Mouse (Mus musculus) hindbrain, embryonic 15.5 days (tissue): ENCODE data around the gene Dlgap3. TPM values are rescaled to one million over a fixed set of nuclear protein-coding genes. Genes with fewer than 3 reads are reported as not detected.

Experiments used
- ATAC-seq: fragments of 200-750 bp; cut with Nextera tagmentation; 2 replicates; pipeline ENCODE4 v1.8.0; 2017; ENCODE audit warnings: low read depth, moderate number of reproducible peaks, moderate TSS enrichment; ENCODE audit not compliant: low FRiP score
- H3K27ac ChIP-seq: fragments of 300-500 bp; sonication (generic); replicated peaks from 2 replicates; pipeline ENCODE4 v1.5.1; 2015; ENCODE audit warnings: mild to moderate bottlenecking, inconsistent platforms
- H3K27me3 ChIP-seq: fragments of 300-500 bp; sonication (generic); 2 replicates; pipeline ENCODE4 v1.6.1; 2015; ENCODE audit warnings: control low read depth, inconsistent platforms
- H3K36me3 ChIP-seq: fragments of 300-500 bp; sonication (generic); 2 replicates; pipeline ENCODE4 v1.6.1; 2015; ENCODE audit warnings: control low read depth, inconsistent platforms
- H3K4me1 ChIP-seq: fragments of 300-500 bp; sonication (generic); replicated peaks from 2 replicates; pipeline ENCODE4 v1.6.1; 2015; ENCODE audit warnings: control low read depth, inconsistent platforms
- H3K4me2 ChIP-seq: fragments of 300-500 bp; sonication (generic); 2 replicates; pipeline ENCODE4 v1.6.1; 2015; ENCODE audit warnings: moderate library complexity, mild to moderate bottlenecking, inconsistent platforms
- H3K4me3 ChIP-seq: fragments of 300-500 bp; sonication (generic); 2 replicates; pipeline ENCODE4 v1.5.1; 2015; ENCODE audit warnings: mild to moderate bottlenecking, inconsistent platforms
- H3K9ac ChIP-seq: fragments of 300-500 bp; sonication (generic); 2 replicates; pipeline ENCODE4 v1.6.1; 2015; ENCODE audit warnings: inconsistent platforms
- H3K9me3 ChIP-seq: fragments of 300-500 bp; sonication (generic); 2 replicates; pipeline ENCODE4 v1.6.1; 2016; ENCODE audit warnings: control low read depth, inconsistent platforms
- WGBS: fragments of 180-500 bp; shearing (Covaris S2); methylation state at CpG from one replicate; pipeline ENCODE4 v1.1.7; 2015; 5-methylcytosine and 5-hydroxymethylcytosine counted together
- polyA plus RNA-seq: library from polyadenylated mRNA; unstranded; fragments of >200 nt; fragmentation: Nextera tagmentation; extraction: Ambion mirVana; gene quantifications from 2 replicates; pipeline ENCODE4 v1.2.1, GENCODE M21; 2015

Gene Dlgap3
- polyA plus RNA-seq, 1 experiment from 2014 or later: 32.0 TPM

- Histone ChIP-seq H3K27ac (peak overlapping the region; percentile 86), H3K27me3 (no peaks in the 10 kb centered on the region), H3K36me3 (no peaks in the 10 kb centered on the region), H3K9me3 (no peaks in the 10 kb centered on the region), H3K4me3 (peak overlapping the region; percentile 83), H3K4me2 (peak overlapping the region; percentile 88), H3K4me1 (peaks cover 47% of the 10 kb centered on the region), H3K9ac (peak overlapping the region; percentile 94; the same call in 1 of the 2 replicates)
- ATAC-seq: peak; percentile 0; the same call in 1 of the 2 replicates
- WGBS: 11% methylated on average over 8 of the region's 8 CpGs
Observed at GRCm38 (mm10) chr4:127167731-127168130, 1.3 kb upstream of the Dlgap3 start.

- peak overlapping the region; percentile 83 for H3K4me3 ChIP-seq
- WGBS: under 1% methylated on average over 39 of the region's 39 CpGs
- H3K9ac ChIP-seq: peak overlapping the region; percentile 94
- ATAC-seq: peak; percentile 86
- H3K9me3 ChIP-seq: no peaks in the 10 kb centered on the region
- no peaks in the 10 kb centered on the region for H3K36me3 ChIP-seq
- H3K27ac ChIP-seq: peak overlapping the region; percentile 86
- no peaks in the 10 kb centered on the region for H3K27me3 ChIP-seq
- H3K4me2 ChIP-seq: peak overlapping the region; percentile 88
- H3K4me1 ChIP-seq: peaks cover 53% of the 10 kb centered on the region
Observed at GRCm38 (mm10) chr4:127168211-127168913, 642 bp upstream of the Dlgap3 start.

- Histone ChIP-seq H3K4me2 (peak overlapping the region; percentile 88), H3K4me1 (peaks cover 60% of the 10 kb centered on the region), H3K27ac (peak overlapping the region; percentile 86), H3K9ac (peak overlapping the region; percentile 94), H3K9me3 (no peaks in the 10 kb centered on the region), H3K4me3 (peak overlapping the region; percentile 83), H3K36me3 (no peaks in the 10 kb centered on the region), H3K27me3 (no peaks in the 10 kb centered on the region)
- WGBS: 3% methylated on average over 34 of the region's 51 CpGs
- ATAC-seq: peak; percentile 31
Observed at GRCm38 (mm10) chr4:127169346-127170221, 580 bp downstream of the Dlgap3 start.

- ATAC-seq: no peak
Observed at GRCm38 (mm10) chr4:127170866-127171265, 1.9 kb downstream of the Dlgap3 start.

GRCm38 (mm10) chr4:127171341-127171905 is 2.4 kb downstream of the Dlgap3 start:
- Histone ChIP-seq H3K9ac (peak overlapping the region; percentile 32; the same call in 1 of the 2 replicates), H3K4me1 (peaks cover 61% of the 10 kb centered on the region)
- WGBS: 42% methylated on average over 4 of the region's 4 CpGs

More at GRCm38 (mm10) chr4:127170866-127171265, 1.9 kb downstream of the Dlgap3 start:
- 20% methylated on average over 5 of the region's 5 CpGs for WGBS
- Histone ChIP-seq H3K4me3 (0 out of 2 replicates have a peak overlapping the region, but pooled peaks have one; percentile 2), H3K27ac (no peak overlapping the region), H3K27me3 (no peaks in the 10 kb centered on the region), H3K36me3 (no peaks in the 10 kb centered on the region), H3K4me2 (peak overlapping the region; percentile 88), H3K9me3 (no peaks in the 10 kb centered on the region), H3K9ac (peak overlapping the region; percentile 32; the same call in 1 of the 2 replicates), H3K4me1 (peaks cover 61% of the 10 kb centered on the region)

GRCm38 (mm10) chr4:127172119-127172518 is 3.1 kb downstream of the Dlgap3 start:
- no peak for ATAC-seq
- H3K4me3 ChIP-seq: 0 out of 2 replicates have a peak overlapping the region, but pooled peaks have one; percentile 11
- peak overlapping the region; percentile 38 for H3K4me2 ChIP-seq
- H3K36me3 ChIP-seq: no peaks in the 10 kb centered on the region
- H3K9ac ChIP-seq: no peak overlapping the region
- peaks cover 61% of the 10 kb centered on the region for H3K4me1 ChIP-seq
- WGBS: 15% methylated on average over 7 of the region's 7 CpGs
- H3K9me3 ChIP-seq: no peaks in the 10 kb centered on the region
- H3K27ac ChIP-seq: no peak overlapping the region
- no peaks in the 10 kb centered on the region for H3K27me3 ChIP-seq

More at GRCm38 (mm10) chr4:127171341-127171905, 2.4 kb downstream of the Dlgap3 start:
- 0 out of 2 replicates have a peak overlapping the region, but pooled peaks have one; percentile 2 for H3K4me3 ChIP-seq
- peak overlapping the region; percentile 88 for H3K4me2 ChIP-seq
- no peak overlapping the region for H3K27ac ChIP-seq
- H3K36me3 ChIP-seq: no peaks in the 10 kb centered on the region
- no peaks in the 10 kb centered on the region for H3K27me3 ChIP-seq
- no peak for ATAC-seq
- H3K9me3 ChIP-seq: no peaks in the 10 kb centered on the region

- 62% methylated on average over 4 of the region's 4 CpGs for WGBS
- Histone ChIP-seq H3K36me3 (no peaks in the 10 kb centered on the region), H3K4me1 (peaks cover 56% of the 10 kb centered on the region), H3K4me3 (no peak overlapping the region), H3K9me3 (no peaks in the 10 kb centered on the region), H3K9ac (0 out of 2 replicates have a peak overlapping the region, but pooled peaks have one; percentile 20), H3K27me3 (no peaks in the 10 kb centered on the region), H3K4me2 (peak overlapping the region; percentile 38), H3K27ac (no peak overlapping the region)
- ATAC-seq: no peak
Observed at GRCm38 (mm10) chr4:127172614-127173013, 3.6 kb downstream of the Dlgap3 start.

GRCm38 (mm10) chr4:127173461-127173860 is 4.5 kb downstream of the Dlgap3 start:
- H3K9me3 ChIP-seq: no peaks in the 10 kb centered on the region
- ATAC-seq: no peak
- no peaks in the 10 kb centered on the region for H3K36me3 ChIP-seq
- peak overlapping the region; percentile 38; the same call in 1 of the 2 replicates for H3K4me2 ChIP-seq
- no peak overlapping the region for H3K27ac ChIP-seq
- H3K4me3 ChIP-seq: no peak overlapping the region
- H3K9ac ChIP-seq: 0 out of 2 replicates have a peak overlapping the region, but pooled peaks have one; percentile 20
- 7% methylated on average over 8 of the region's 8 CpGs for WGBS
- peaks cover 54% of the 10 kb centered on the region for H3K4me1 ChIP-seq
- no peaks in the 10 kb centered on the region for H3K27me3 ChIP-seq

- ATAC-seq: no peak
- no peak overlapping the region for H3K4me2 ChIP-seq
- no peak overlapping the region for H3K27ac ChIP-seq
- H3K9ac ChIP-seq: no peak overlapping the region
- H3K4me1 ChIP-seq: peaks cover 61% of the 10 kb centered on the region
- WGBS: 62% methylated on average over 8 of the region's 8 CpGs
- H3K9me3 ChIP-seq: no peaks in the 10 kb centered on the region
- no peak overlapping the region for H3K4me3 ChIP-seq
- no peaks in the 10 kb centered on the region for H3K27me3 ChIP-seq
- H3K36me3 ChIP-seq: no peaks in the 10 kb centered on the region
Observed at GRCm38 (mm10) chr4:127174075-127174899, 5.3 kb downstream of the Dlgap3 start.

GRCm38 (mm10) chr4:127174900-127175278 is 5.9 kb downstream of the Dlgap3 start:
- Histone ChIP-seq H3K36me3 (no peaks in the 10 kb centered on the region), H3K27ac (no peak overlapping the region), H3K27me3 (no peaks in the 10 kb centered on the region), H3K4me2 (no peak overlapping the region), H3K9me3 (no peaks in the 10 kb centered on the region), H3K9ac (no peak overlapping the region), H3K4me1 (peaks cover 61% of the 10 kb centered on the region), H3K4me3 (no peak overlapping the region)
- WGBS: 67% methylated on average over 4 of the region's 4 CpGs
- no peak for ATAC-seq

- H3K4me2 ChIP-seq: no peak overlapping the region
- no peak overlapping the region for H3K4me3 ChIP-seq
- no peak overlapping the region for H3K27ac ChIP-seq
- no peak for ATAC-seq
- H3K9me3 ChIP-seq: no peaks in the 10 kb centered on the region
- peaks cover 40% of the 10 kb centered on the region for H3K4me1 ChIP-seq
- no peaks in the 10 kb centered on the region for H3K27me3 ChIP-seq
- H3K36me3 ChIP-seq: no peaks in the 10 kb centered on the region
- H3K9ac ChIP-seq: no peak overlapping the region
- WGBS: 79% methylated on average over 11 of the region's 11 CpGs
Observed at GRCm38 (mm10) chr4:127177961-127178360, 9.0 kb downstream of the Dlgap3 start.
